In genomic region chr10:127188465-127189115, GRCm38 (mm10) we compare ENCODE assay signal across 8 mouse cellular contexts. TPM values are rescaled to one million over a fixed set of nuclear protein-coding genes. Genes with fewer than 3 reads are reported as not detected.
DNase-seq lines count a peak whose midpoint lies in the region; ATAC-seq and TF ChIP-seq lines count a peak whose summit lies in the region.

No protein-coding gene starts in this region.

- TF ChIP-seq CTCF in spleen, adult 2 months (IDR thresholded peaks at IDR 0.05; ENCODE audit: extremely low read depth, insufficient read depth, insufficient read length, insufficient replicate concordance) = no peak

- peak overlapping the region; percentile 67 for H3K9ac ChIP-seq in liver, embryonic 11.5 days (ENCODE audit: low read depth, low read length)

- peaks cover 14% of the 10 kb centered on the region for H3K4me1 ChIP-seq in spleen, adult 2 months (ENCODE audit: control insufficient read depth, insufficient read depth, insufficient read length)
- H3K4me1 ChIP-seq in brown adipose tissue, adult 24 weeks (ENCODE audit: control insufficient read depth, insufficient read depth, insufficient read length, low read length) = no peaks in the 10 kb centered on the region; the same call in 1 of the 2 replicates
- H3K4me1 ChIP-seq in forebrain, embryonic 10.5 days = peaks cover 84% of the 10 kb centered on the region
- H3K4me1 ChIP-seq in liver, embryonic 11.5 days (replicated peaks; ENCODE audit: control insufficient read depth, insufficient read depth, low read length) = peaks cover 56% of the 10 kb centered on the region

- H3K36me3 ChIP-seq in spleen, adult 2 months (ENCODE audit: control insufficient read depth, insufficient read depth, low read length) = no peaks in the 10 kb centered on the region
- peaks cover 57% of the 10 kb centered on the region for H3K36me3 ChIP-seq in forebrain, embryonic 10.5 days (replicated peaks)
- peaks cover 8% of the 10 kb centered on the region for H3K36me3 ChIP-seq in liver, embryonic 11.5 days (ENCODE audit: control insufficient read depth, insufficient read depth, low read length)

- no peak for DNase-seq in spleen, adult 2 months (ENCODE audit: low read depth in 1 of 2, low spot score in 2 of 2)
- DNase-seq in spleen, adult 12 weeks (ENCODE audit: low spot score) = no peak
- peak; percentile 88 for DNase-seq in forebrain, embryonic 10.5 days (ENCODE audit: extremely low spot score, low spot score)
- DNase-seq in heart, postnatal 4 days = peak; percentile 64
- DNase-seq in liver, embryonic 11.5 days (ENCODE audit: low spot score) = peak; percentile 84
- peak; percentile 89 for DNase-seq in neural tube, embryonic 10.5 days (ENCODE audit: extremely low spot score, low spot score)
- DNase-seq in thymus, postnatal 25 days = no peak

- H3K4me2 ChIP-seq in liver, embryonic 11.5 days = peak overlapping the region; percentile 92

- peak overlapping the region; percentile 51 for H3K4me3 ChIP-seq in spleen, adult 2 months (ENCODE audit: extremely low read depth, insufficient read depth, insufficient read length)
- peak overlapping the region; percentile 74 for H3K4me3 ChIP-seq in brown adipose tissue, adult 24 weeks (ENCODE audit: insufficient read depth, low read depth, low read length)
- peak overlapping the region; percentile 90 for H3K4me3 ChIP-seq in forebrain, embryonic 10.5 days
- H3K4me3 ChIP-seq in liver, embryonic 11.5 days (ENCODE audit: low read depth, low read length) = peak overlapping the region; percentile 66

- ATAC-seq in liver, embryonic 11.5 days (replicated peaks; ENCODE audit: low FRiP score) = peak; percentile 70

- WGBS in spleen, adult 2 months = 1% methylated on average over 42 of the region's 46 CpGs
- under 1% methylated on average over 43 of the region's 46 CpGs for WGBS in forebrain, embryonic 10.5 days
- under 1% methylated on average over 39 of the region's 46 CpGs for WGBS in liver, embryonic 11.5 days

- H3K27me3 ChIP-seq in spleen, adult 2 months (ENCODE audit: control insufficient read depth, insufficient read depth, low read length) = peaks cover 25% of the 10 kb centered on the region
- peaks cover 35% of the 10 kb centered on the region for H3K27me3 ChIP-seq in forebrain, embryonic 10.5 days (ENCODE audit: poor library complexity, severe bottlenecking)
- no peaks in the 10 kb centered on the region for H3K27me3 ChIP-seq in liver, embryonic 11.5 days (replicated peaks; ENCODE audit: control insufficient read depth, insufficient read depth, low read length)

- H3K27ac ChIP-seq in spleen, adult 2 months (ENCODE audit: insufficient read depth, low read length) = no peak overlapping the region
- H3K27ac ChIP-seq in brown adipose tissue, adult 24 weeks (replicated peaks; ENCODE audit: low read depth, low read length) = no peak overlapping the region
- peak overlapping the region; percentile 95 for H3K27ac ChIP-seq in forebrain, embryonic 10.5 days
- H3K27ac ChIP-seq in liver, embryonic 11.5 days (ENCODE audit: low read depth, low read length) = peak overlapping the region; percentile 86

- H3K9me3 ChIP-seq in forebrain, embryonic 10.5 days = peaks cover 5% of the 10 kb centered on the region; the same call in 1 of the 2 replicates
- H3K9me3 ChIP-seq in liver, embryonic 11.5 days (ENCODE audit: control insufficient read depth, low read length) = no peaks in the 10 kb centered on the region

- TF ChIP-seq POLR2A in spleen, adult 2 months (IDR thresholded peaks at IDR 0.05; ENCODE audit: low read depth, low read length) = no peak

RNA-seq across cellular contexts. Expression of gene Arhgef25, which starts 1.3 kb away (rescaled TPM):
- 8.5 and 9.2 TPM in 2 replicates for polyA plus RNA-seq in spleen, adult 2 months (2012; rRNA removed)
- 2.0 and 4.0 TPM in 2 replicates for polyA plus RNA-seq in brown adipose tissue, adult 24 weeks (2012; ENCODE audit: insufficient read depth, insufficient read length, missing spikeins)
- polyA plus RNA-seq in forebrain, embryonic 10.5 days (2016; fragmentation: Nextera tagmentation; extraction: Ambion mirVana) = 23.7 and 25.7 TPM in 2 replicates
- total RNA-seq in heart, postnatal 4 days (2021) = 10 to 100 TPM; 19.9 to 21.0 TPM
- polyA plus RNA-seq in liver, embryonic 11.5 days (2014; fragmentation: Nextera tagmentation; extraction: Ambion mirVana) = 28.3 and 30.2 TPM in 2 replicates

RNA-seq across cellular contexts. Expression of gene Dtx3, which starts 6.9 kb away (rescaled TPM):
- polyA plus RNA-seq in spleen, adult 2 months (2012; rRNA removed) = 67.9 and 83.7 TPM in 2 replicates
- 5.0 and 5.8 TPM in 2 replicates for polyA plus RNA-seq in brown adipose tissue, adult 24 weeks (2012; ENCODE audit: insufficient read depth, insufficient read length, missing spikeins)
- 106 and 108 TPM in 2 replicates for polyA plus RNA-seq in forebrain, embryonic 10.5 days (2016; fragmentation: Nextera tagmentation; extraction: Ambion mirVana)
- total RNA-seq in heart, postnatal 4 days (2021) = 10 to 100 TPM; 50.0 to 53.8 TPM
- polyA plus RNA-seq in liver, embryonic 11.5 days (2014; fragmentation: Nextera tagmentation; extraction: Ambion mirVana) = 64.0 and 70.8 TPM in 2 replicates

RNA-seq across cellular contexts. Expression of gene Slc26a10, which starts 8.1 kb away (rescaled TPM):
- polyA plus RNA-seq in spleen, adult 2 months (2012; rRNA removed) = 0.94 and 1.1 TPM in 2 replicates
- 1.0 and 4.8 TPM in 2 replicates for polyA plus RNA-seq in brown adipose tissue, adult 24 weeks (2012; ENCODE audit: insufficient read depth, insufficient read length, missing spikeins)
- polyA plus RNA-seq in forebrain, embryonic 10.5 days (2016; fragmentation: Nextera tagmentation; extraction: Ambion mirVana) = 1.9 and 2.0 TPM in 2 replicates
- total RNA-seq in heart, postnatal 4 days (2021) = 10 to 100 TPM; 25.7 to 31.8 TPM
- polyA plus RNA-seq in liver, embryonic 11.5 days (2014; fragmentation: Nextera tagmentation; extraction: Ambion mirVana) = 3.6 and 5.2 TPM in 2 replicates

RNA-seq across cellular contexts. Expression of gene Pip4k2c, which starts 22.8 kb away (rescaled TPM):
- 22.2 and 24.3 TPM in 2 replicates for polyA plus RNA-seq in spleen, adult 2 months (2012; rRNA removed)
- polyA plus RNA-seq in brown adipose tissue, adult 24 weeks (2012; ENCODE audit: insufficient read depth, insufficient read length, missing spikeins) = 15.4 and 18.5 TPM in 2 replicates
- 21.3 and 21.4 TPM in 2 replicates for polyA plus RNA-seq in forebrain, embryonic 10.5 days (2016; fragmentation: Nextera tagmentation; extraction: Ambion mirVana)
- 10 to 100 TPM; 25.7 to 26.6 TPM for total RNA-seq in heart, postnatal 4 days (2021)
- polyA plus RNA-seq in liver, embryonic 11.5 days (2014; fragmentation: Nextera tagmentation; extraction: Ambion mirVana) = 43.1 and 43.4 TPM in 2 replicates

RNA-seq across cellular contexts. Expression of gene B4galnt1, which starts 23.6 kb away (rescaled TPM):
- 284 and 346 TPM in 2 replicates for polyA plus RNA-seq in spleen, adult 2 months (2012; rRNA removed)
- 0.95 and 1.8 TPM in 2 replicates for polyA plus RNA-seq in brown adipose tissue, adult 24 weeks (2012; ENCODE audit: insufficient read depth, insufficient read length, missing spikeins)
- polyA plus RNA-seq in forebrain, embryonic 10.5 days (2016; fragmentation: Nextera tagmentation; extraction: Ambion mirVana) = 4.0 and 5.0 TPM in 2 replicates
- total RNA-seq in heart, postnatal 4 days (2021) = 1 to 10 TPM; 2.2 to 2.7 TPM
- polyA plus RNA-seq in liver, embryonic 11.5 days (2014; fragmentation: Nextera tagmentation; extraction: Ambion mirVana) = 21.6 and 26.3 TPM in 2 replicates

Comparison
In these comparisons a context has a peak if more than half of its experiments do, and no peak if none do; other contexts are left out.
1. DNase-seq: peak in forebrain, embryonic 10.5 days (single experiment), heart, postnatal 4 days (single experiment), liver, embryonic 11.5 days (single experiment) and neural tube, embryonic 10.5 days (single experiment); none in spleen, adult 2 months (0 of 2), spleen, adult 12 weeks (single experiment) and thymus, postnatal 25 days (single experiment).
2. H3K27ac ChIP-seq: peak in forebrain, embryonic 10.5 days (single experiment) and liver, embryonic 11.5 days (single experiment); none in spleen, adult 2 months (single experiment) and brown adipose tissue, adult 24 weeks (single experiment).
3. Peak in every context shown above with its lines, with median percentiles within 50 percentile points of each other: H3K4me3 ChIP-seq.